Mouse (Mus musculus): Measurements from ENCODE around the gene Smpd4. TPM values are rescaled to one million over a fixed set of nuclear protein-coding genes. Genes with fewer than 3 reads are reported as not detected.
"Not testable (repeated sequence)": the region's sequence is repeated elsewhere in the genome, so short reads cannot be mapped to it uniquely, and the experiment has no call there.

Gene Smpd4
- polyA plus RNA-seq, 1 experiment from 2014 or later: 39.1 TPM

DNA sequence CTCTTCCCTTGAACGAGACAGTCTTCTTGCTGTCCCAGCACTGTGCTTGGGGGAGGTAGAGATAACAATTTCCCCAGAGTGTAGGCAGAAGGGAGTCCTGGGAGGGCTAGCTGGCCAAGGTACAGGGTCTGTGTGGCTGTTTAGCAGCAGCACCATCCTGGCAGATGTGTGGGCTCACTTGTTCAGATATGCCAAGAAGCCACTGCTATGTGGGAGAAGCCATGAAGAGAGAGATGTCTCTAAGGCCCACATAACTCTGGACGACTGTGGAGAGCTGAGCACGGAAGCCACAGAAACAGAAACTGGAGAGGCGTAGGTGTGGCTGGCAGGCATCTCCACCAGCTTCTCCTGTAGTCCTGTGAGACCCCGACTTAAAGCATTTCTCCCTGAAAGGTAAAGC, 13.5 kb upstream of the Smpd4 start:
- Histone ChIP-seq H3K9ac (ENCODE audit: low read depth, low read length) (no peak overlapping the region), H3K36me3 (ENCODE audit: control insufficient read depth, insufficient read depth, low read length) (no peaks in the 10 kb centered on the region), H3K27me3 (ENCODE audit: control insufficient read depth, insufficient read depth, low read length) (no peaks in the 10 kb centered on the region), H3K4me3 (ENCODE audit: low read depth, low read length) (no peak overlapping the region), H3K9me3 (ENCODE audit: control insufficient read depth, low read length) (no peaks in the 10 kb centered on the region), H3K27ac (ENCODE audit: low read depth, low read length) (no peak overlapping the region), H3K4me1 (replicated peaks; ENCODE audit: control insufficient read depth, insufficient read depth, low read length) (no peaks in the 10 kb centered on the region), H3K4me2 (replicated peaks; ENCODE audit: low read depth, low read length) (no peak overlapping the region)
- DNase-seq (ENCODE audit: low spot score): no peak
- WGBS: 77% methylated on average over 5 of the region's 5 CpGs
- ATAC-seq (ENCODE audit: low FRiP score): no peak

DNA sequence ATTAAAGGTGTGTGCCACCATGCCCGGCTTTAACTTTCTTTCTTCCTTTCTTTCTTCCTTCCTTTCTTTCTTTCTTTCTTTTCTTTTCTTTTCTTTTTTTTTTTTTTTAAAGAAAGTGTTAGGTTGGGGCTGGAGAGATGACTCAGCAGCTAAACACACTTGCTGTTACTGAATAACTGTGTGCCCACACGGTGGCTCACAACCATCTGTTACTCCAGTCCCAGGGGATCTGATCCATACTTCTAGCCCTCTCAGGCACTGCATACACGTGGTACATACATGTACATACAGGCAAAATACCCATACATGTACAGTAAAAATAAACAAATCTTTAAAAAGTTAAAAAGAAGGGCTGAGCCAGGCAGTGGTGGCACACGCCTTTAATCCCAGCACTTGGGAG, 7.8 kb upstream of the Smpd4 start:
- no peak overlapping the region for H3K4me3 ChIP-seq (ENCODE audit: low read depth, low read length)
- ATAC-seq (ENCODE audit: low FRiP score) (no peak), DNase-seq (ENCODE audit: low spot score) (no peak)
- H3K27ac ChIP-seq (ENCODE audit: low read depth, low read length): no peak overlapping the region
- H3K4me1 ChIP-seq (replicated peaks; ENCODE audit: control insufficient read depth, insufficient read depth, low read length): no peaks in the 10 kb centered on the region
- no peak overlapping the region for H3K9ac ChIP-seq (ENCODE audit: low read depth, low read length)
- WGBS: 80% methylated on average over 4 of the region's 4 CpGs
- no peaks in the 10 kb centered on the region for H3K27me3 ChIP-seq (ENCODE audit: control insufficient read depth, insufficient read depth, low read length)
- no peaks in the 10 kb centered on the region for H3K9me3 ChIP-seq (ENCODE audit: control insufficient read depth, low read length)
- H3K4me2 ChIP-seq (replicated peaks; ENCODE audit: low read depth, low read length): no peak overlapping the region
- H3K36me3 ChIP-seq (ENCODE audit: control insufficient read depth, insufficient read depth, low read length): no peaks in the 10 kb centered on the region

DNA sequence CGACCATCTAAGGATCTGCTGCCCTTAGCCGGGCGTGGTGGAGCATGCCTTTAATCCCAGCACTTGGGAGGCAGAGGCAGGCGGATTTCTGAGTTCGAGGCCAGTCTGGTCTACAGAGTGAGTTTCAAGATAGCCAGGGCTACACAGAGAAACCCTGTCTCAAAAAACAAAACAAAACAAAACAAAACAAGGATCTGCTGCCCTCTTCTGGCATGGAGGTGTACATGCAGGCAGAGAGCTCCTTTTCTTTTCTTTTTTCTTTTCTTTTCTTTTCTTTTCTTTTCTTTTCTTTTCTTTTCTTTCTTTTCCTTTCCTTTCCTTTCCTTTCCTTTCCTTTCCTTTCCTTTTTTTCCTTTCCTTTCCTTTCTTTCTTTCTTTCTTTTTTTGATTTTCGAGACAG, 4.4 kb upstream of the Smpd4 start:
- not testable (repeated sequence) for ATAC-seq (ENCODE audit: low FRiP score); H3K4me2 ChIP-seq (replicated peaks; ENCODE audit: low read depth, low read length); H3K4me3 ChIP-seq (ENCODE audit: low read depth, low read length); H3K9ac ChIP-seq (ENCODE audit: low read depth, low read length); H3K4me1 ChIP-seq (replicated peaks; ENCODE audit: control insufficient read depth, insufficient read depth, low read length); H3K36me3 ChIP-seq (ENCODE audit: control insufficient read depth, insufficient read depth, low read length); H3K9me3 ChIP-seq (ENCODE audit: control insufficient read depth, low read length); H3K27me3 ChIP-seq (ENCODE audit: control insufficient read depth, insufficient read depth, low read length); H3K27ac ChIP-seq (ENCODE audit: low read depth, low read length)
- WGBS: 94% methylated on average over 6 of the region's 6 CpGs
- peak; percentile 34 for DNase-seq (ENCODE audit: low spot score)

DNA sequence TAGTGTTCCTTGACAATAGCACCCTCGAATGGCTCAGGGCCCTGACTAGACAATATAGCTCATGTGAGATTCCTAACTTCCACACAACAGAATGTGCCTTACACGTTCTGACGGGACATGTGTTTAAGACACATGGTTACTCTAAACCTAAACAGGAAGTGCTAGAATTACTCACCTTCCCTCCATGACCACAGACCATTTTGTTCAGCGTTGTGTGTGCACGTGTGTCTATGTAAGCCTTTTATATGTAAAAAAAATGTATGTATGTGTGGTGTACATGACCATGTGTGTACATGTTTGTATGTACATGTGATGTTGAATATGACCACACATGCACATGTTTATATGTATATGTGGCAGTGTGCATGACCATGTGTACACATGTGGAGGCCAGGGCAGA, 2.9 kb upstream of the Smpd4 start:
- H3K9me3 ChIP-seq (ENCODE audit: control insufficient read depth, low read length): no peaks in the 10 kb centered on the region
- DNase-seq (ENCODE audit: low spot score) (no peak), ATAC-seq (ENCODE audit: low FRiP score) (no peak)
- 90% methylated on average over 5 of the region's 5 CpGs for WGBS
- H3K27ac ChIP-seq (ENCODE audit: low read depth, low read length): no peak overlapping the region
- H3K4me1 ChIP-seq (replicated peaks; ENCODE audit: control insufficient read depth, insufficient read depth, low read length): no peaks in the 10 kb centered on the region; the same call in 1 of the 2 replicates
- H3K27me3 ChIP-seq (ENCODE audit: control insufficient read depth, insufficient read depth, low read length): no peaks in the 10 kb centered on the region
- H3K4me3 ChIP-seq (ENCODE audit: low read depth, low read length): no peak overlapping the region
- H3K4me2 ChIP-seq (replicated peaks; ENCODE audit: low read depth, low read length): no peak overlapping the region
- no peaks in the 10 kb centered on the region for H3K36me3 ChIP-seq (ENCODE audit: control insufficient read depth, insufficient read depth, low read length)
- H3K9ac ChIP-seq (ENCODE audit: low read depth, low read length): no peak overlapping the region

DNA sequence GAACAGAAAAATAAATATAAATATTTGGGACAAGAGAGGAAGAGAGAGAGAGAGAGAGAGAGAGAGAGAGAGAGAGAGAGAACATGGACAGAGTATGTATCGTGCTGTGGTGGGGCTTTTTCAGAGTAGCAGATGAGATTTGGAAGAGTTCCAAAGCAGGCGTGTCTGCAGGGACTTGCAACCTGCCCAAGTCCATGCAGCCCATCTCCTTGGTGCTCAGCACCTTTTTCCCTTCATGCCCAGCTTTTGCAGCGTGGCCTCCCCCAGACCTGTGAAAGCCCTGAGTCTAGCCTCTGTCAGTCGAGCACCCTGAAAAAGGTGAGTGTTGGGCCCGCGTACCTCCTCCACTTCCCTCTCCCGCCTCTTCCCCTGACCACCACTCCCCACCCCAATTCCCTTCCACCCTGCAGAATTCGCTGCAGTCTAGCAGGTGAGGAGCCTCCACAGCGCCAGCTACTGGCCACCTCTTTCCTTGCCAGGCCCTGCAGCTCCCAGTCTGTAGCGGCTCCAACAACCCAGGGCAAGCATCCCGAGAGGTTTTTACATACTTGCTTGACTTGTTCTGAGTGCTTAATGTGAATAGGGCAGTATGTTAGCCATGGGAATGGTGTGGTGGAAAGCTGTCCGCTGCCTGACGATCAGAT, 1.1 kb upstream of the Smpd4 start:
- H3K4me3 ChIP-seq (ENCODE audit: low read depth, low read length): no peak overlapping the region
- H3K4me1 ChIP-seq (replicated peaks; ENCODE audit: control insufficient read depth, insufficient read depth, low read length): no peaks in the 10 kb centered on the region; the same call in 1 of the 2 replicates
- WGBS: 24% methylated on average over 13 of the region's 13 CpGs
- no peaks in the 10 kb centered on the region for H3K27me3 ChIP-seq (ENCODE audit: control insufficient read depth, insufficient read depth, low read length)
- H3K27ac ChIP-seq (ENCODE audit: low read depth, low read length): no peak overlapping the region
- no peaks in the 10 kb centered on the region for H3K36me3 ChIP-seq (ENCODE audit: control insufficient read depth, insufficient read depth, low read length)
- no peak overlapping the region for H3K4me2 ChIP-seq (replicated peaks; ENCODE audit: low read depth, low read length)
- H3K9ac ChIP-seq (ENCODE audit: low read depth, low read length): no peak overlapping the region
- no peaks in the 10 kb centered on the region for H3K9me3 ChIP-seq (ENCODE audit: control insufficient read depth, low read length)
- DNase-seq (ENCODE audit: low spot score) (peak; percentile 70), ATAC-seq (ENCODE audit: low FRiP score) (no peak)

DNA sequence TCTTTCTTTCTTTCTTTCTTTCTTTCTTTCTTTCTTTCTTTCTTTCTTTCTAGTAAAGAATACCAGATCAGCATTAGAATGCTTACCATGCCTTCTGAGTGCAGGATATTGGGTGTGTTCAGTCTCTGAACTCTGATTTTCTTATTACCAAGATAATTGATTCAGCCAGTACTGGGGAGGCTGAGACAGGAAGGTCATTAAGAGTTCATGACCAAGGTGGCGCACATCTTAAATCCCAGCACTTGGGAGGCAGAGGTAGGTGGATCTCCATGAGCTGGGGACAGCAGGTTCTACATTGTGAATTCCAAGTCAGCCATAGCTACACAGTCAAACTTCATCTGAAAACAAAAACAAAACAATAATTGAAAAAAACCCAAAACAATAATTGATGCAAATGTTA, 2.8 kb downstream of the Smpd4 start:
- WGBS: 93% methylated on average over 1 of the region's 1 CpGs
- no peak overlapping the region for H3K4me3 ChIP-seq (ENCODE audit: low read depth, low read length)
- no peak overlapping the region for H3K9ac ChIP-seq (ENCODE audit: low read depth, low read length)
- no peak overlapping the region for H3K4me2 ChIP-seq (replicated peaks; ENCODE audit: low read depth, low read length)
- no peak overlapping the region for H3K27ac ChIP-seq (ENCODE audit: low read depth, low read length)
- no peaks in the 10 kb centered on the region for H3K27me3 ChIP-seq (ENCODE audit: control insufficient read depth, insufficient read depth, low read length)
- H3K4me1 ChIP-seq (replicated peaks; ENCODE audit: control insufficient read depth, insufficient read depth, low read length): no peaks in the 10 kb centered on the region; the same call in 1 of the 2 replicates
- H3K36me3 ChIP-seq (ENCODE audit: control insufficient read depth, insufficient read depth, low read length): peaks cover 8% of the 10 kb centered on the region; the same call in 1 of the 2 replicates
- ATAC-seq (ENCODE audit: low FRiP score) (no peak), DNase-seq (ENCODE audit: low spot score) (no peak)
- H3K9me3 ChIP-seq (ENCODE audit: control insufficient read depth, low read length): no peaks in the 10 kb centered on the region

DNA sequence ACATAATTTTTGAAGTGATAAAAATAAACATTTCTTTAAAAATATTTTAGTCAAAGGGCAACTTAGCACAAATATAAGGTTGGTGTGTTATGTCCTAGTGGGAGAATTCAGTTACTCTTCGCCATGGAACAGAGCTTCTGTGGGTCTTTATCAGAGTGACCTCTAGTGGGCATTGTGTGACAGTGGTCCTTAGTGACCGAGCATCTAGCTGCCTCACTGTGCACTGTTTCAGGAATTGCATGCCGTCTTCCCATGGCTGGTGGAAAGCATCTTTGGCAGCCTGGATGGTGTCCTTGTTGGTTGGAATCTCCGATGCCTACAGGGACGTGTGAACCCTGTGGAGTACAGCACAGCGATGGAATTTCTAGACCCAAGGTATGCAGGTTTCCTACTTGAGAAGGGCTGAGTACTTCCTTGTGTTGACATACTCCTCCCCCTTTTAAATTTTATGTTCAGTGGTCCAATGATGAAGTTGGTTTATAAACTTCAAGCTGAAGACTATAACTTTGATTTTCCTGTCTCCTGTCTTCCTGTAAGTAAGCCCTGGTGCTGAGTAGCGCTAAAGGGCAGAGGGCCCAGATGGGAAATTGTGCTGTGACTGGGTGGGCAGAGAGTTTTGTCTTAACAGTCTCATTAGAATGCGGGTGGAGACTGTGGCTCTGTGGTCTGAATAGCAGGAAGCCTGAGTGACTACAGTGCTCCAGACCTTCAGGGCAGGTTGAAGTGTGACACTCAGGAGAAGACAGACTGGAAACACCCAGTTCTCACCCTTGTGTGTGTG, 6.5 kb downstream of the Smpd4 start:
- 75% methylated on average over 8 of the region's 8 CpGs for WGBS

DNA sequence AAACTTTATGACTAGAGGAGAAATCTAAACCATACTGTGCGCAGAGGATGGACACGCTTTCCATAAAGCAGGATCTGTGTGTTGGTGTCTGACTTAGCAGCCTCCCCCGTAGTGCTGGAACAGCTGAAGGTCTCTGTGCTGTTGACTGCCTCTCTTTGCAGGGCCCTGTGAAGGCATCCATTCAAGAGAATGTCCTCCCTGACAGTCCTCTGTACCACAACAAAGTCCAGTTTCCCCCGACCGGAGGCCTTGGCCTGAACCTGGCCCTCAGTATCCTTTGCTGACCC, 7.1 kb downstream of the Smpd4 start:
- Histone ChIP-seq H3K4me3 (ENCODE audit: low read depth, low read length) (no peak overlapping the region), H3K4me1 (replicated peaks; ENCODE audit: control insufficient read depth, insufficient read depth, low read length) (no peaks in the 10 kb centered on the region), H3K27me3 (ENCODE audit: control insufficient read depth, insufficient read depth, low read length) (no peaks in the 10 kb centered on the region), H3K4me2 (replicated peaks; ENCODE audit: low read depth, low read length) (no peak overlapping the region), H3K9ac (ENCODE audit: low read depth, low read length) (no peak overlapping the region), H3K36me3 (ENCODE audit: control insufficient read depth, insufficient read depth, low read length) (peaks cover 10% of the 10 kb centered on the region; the same call in 1 of the 2 replicates), H3K9me3 (ENCODE audit: control insufficient read depth, low read length) (no peaks in the 10 kb centered on the region), H3K27ac (ENCODE audit: low read depth, low read length) (no peak overlapping the region)
- WGBS: 92% methylated on average over 5 of the region's 5 CpGs
- DNase-seq (ENCODE audit: low spot score) (no peak), ATAC-seq (ENCODE audit: low FRiP score) (no peak)

More for the DNA sequence above, 6.5 kb downstream of the Smpd4 start:
- no peak overlapping the region for H3K9ac ChIP-seq (ENCODE audit: low read depth, low read length)
- no peaks in the 10 kb centered on the region for H3K9me3 ChIP-seq (ENCODE audit: control insufficient read depth, low read length)
- H3K4me3 ChIP-seq (ENCODE audit: low read depth, low read length): no peak overlapping the region
- no peak overlapping the region for H3K27ac ChIP-seq (ENCODE audit: low read depth, low read length)
- peak; percentile 51 for DNase-seq (ENCODE audit: low spot score)
- H3K36me3 ChIP-seq (ENCODE audit: control insufficient read depth, insufficient read depth, low read length): peaks cover 8% of the 10 kb centered on the region; the same call in 1 of the 2 replicates
- H3K27me3 ChIP-seq (ENCODE audit: control insufficient read depth, insufficient read depth, low read length): no peaks in the 10 kb centered on the region
- no peak overlapping the region for H3K4me2 ChIP-seq (replicated peaks; ENCODE audit: low read depth, low read length)
- no peaks in the 10 kb centered on the region for H3K4me1 ChIP-seq (replicated peaks; ENCODE audit: control insufficient read depth, insufficient read depth, low read length)
- no peak for ATAC-seq (ENCODE audit: low FRiP score)

DNA sequence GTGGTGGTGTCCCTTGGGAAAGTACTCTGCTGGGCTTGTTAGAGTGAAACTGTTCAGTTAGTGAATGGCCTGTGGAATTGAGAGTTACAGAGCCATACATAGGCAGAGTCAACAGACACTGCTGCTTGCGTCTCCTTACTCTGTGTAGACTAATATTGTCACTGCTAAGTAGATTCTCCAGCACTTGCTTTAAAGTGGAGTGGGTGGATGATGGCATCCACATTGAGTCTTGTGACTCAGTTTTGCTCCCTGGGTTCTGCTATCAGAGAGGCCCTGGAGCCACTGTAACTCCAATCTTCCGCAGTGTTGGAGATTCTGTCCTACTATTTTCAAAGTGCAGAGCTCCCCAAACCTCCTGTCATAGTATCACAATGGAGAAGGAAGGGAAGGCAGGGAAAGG, 13.4 kb downstream of the Smpd4 start:
- no peaks in the 10 kb centered on the region for H3K9me3 ChIP-seq (ENCODE audit: control insufficient read depth, low read length)

More for the DNA sequence above, 13.4 kb downstream of the Smpd4 start:
- Histone ChIP-seq H3K36me3 (ENCODE audit: control insufficient read depth, insufficient read depth, low read length) (peaks cover 2% of the 10 kb centered on the region; the same call in 1 of the 2 replicates), H3K27me3 (ENCODE audit: control insufficient read depth, insufficient read depth, low read length) (no peaks in the 10 kb centered on the region), H3K4me2 (replicated peaks; ENCODE audit: low read depth, low read length) (no peak overlapping the region), H3K4me3 (ENCODE audit: low read depth, low read length) (no peak overlapping the region), H3K9ac (ENCODE audit: low read depth, low read length) (no peak overlapping the region), H3K4me1 (replicated peaks; ENCODE audit: control insufficient read depth, insufficient read depth, low read length) (no peaks in the 10 kb centered on the region), H3K27ac (ENCODE audit: low read depth, low read length) (no peak overlapping the region)
- no peak for ATAC-seq (ENCODE audit: low FRiP score)
- no peak for DNase-seq (ENCODE audit: low spot score)
- 98% methylated on average over 2 of the region's 2 CpGs for WGBS

All from hindbrain, embryonic 11.5 days (tissue).